Mouse (Mus musculus) hindbrain, embryonic 11.5 days (tissue): ENCODE results near the gene Slitrk2. TPM values are rescaled to one million over a fixed set of nuclear protein-coding genes. Genes with fewer than 3 reads are reported as not detected.

Experiments used
- ATAC-seq: fragments of 200-750 bp; cut with Nextera tagmentation; 2 replicates; pipeline ENCODE4 v1.8.0; 2017; ENCODE audit warnings: mild to moderate bottlenecking, moderate TSS enrichment, moderate library complexity; ENCODE audit not compliant: low FRiP score
- DNase-seq: peaks from one replicate; pipeline ENCODE4 v3.0.0-alpha.2; 2015; ENCODE audit warnings: low spot score
- H3K27ac ChIP-seq: fragments of 300-500 bp; sonication (generic); 2 replicates; pipeline ENCODE4 v1.5.1; 2014; ENCODE audit warnings: mild to moderate bottlenecking, low read depth, low read length
- H3K27me3 ChIP-seq: fragments of 300-500 bp; sonication (generic); 2 replicates; pipeline ENCODE4 v1.6.1; 2014; ENCODE audit warnings: mild to moderate bottlenecking, low read length, moderate library complexity, mixed read lengths; ENCODE audit not compliant: control insufficient read depth, insufficient read depth
- H3K36me3 ChIP-seq: fragments of 300-500 bp; sonication (generic); 2 replicates; pipeline ENCODE4 v1.6.1; 2014; ENCODE audit warnings: mild to moderate bottlenecking, low read length, moderate library complexity, mixed read lengths; ENCODE audit not compliant: control insufficient read depth, insufficient read depth
- H3K4me1 ChIP-seq: fragments of 300-500 bp; sonication (generic); replicated peaks from 2 replicates; pipeline ENCODE4 v1.6.1; 2014; ENCODE audit warnings: low read length, mixed read lengths; ENCODE audit not compliant: control insufficient read depth, insufficient read depth
- H3K4me2 ChIP-seq: fragments of 300-500 bp; sonication (generic); replicated peaks from 2 replicates; pipeline ENCODE4 v1.6.1; 2014; ENCODE audit warnings: mild to moderate bottlenecking, low read depth, low read length
- H3K4me3 ChIP-seq: fragments of 300-500 bp; sonication (generic); 2 replicates; pipeline ENCODE4 v1.5.1; 2014; ENCODE audit warnings: low read depth, low read length
- H3K9ac ChIP-seq: fragments of 300-500 bp; sonication (generic); 2 replicates; pipeline ENCODE4 v1.6.1; 2014; ENCODE audit warnings: low read depth, low read length
- H3K9me3 ChIP-seq: fragments of 300-500 bp; sonication (generic); 2 replicates; pipeline ENCODE4 v1.6.1; 2016; ENCODE audit warnings: low read length; ENCODE audit not compliant: control insufficient read depth
- WGBS: fragments of 180-500 bp; shearing (Covaris S2); extraction: QIAGEN DNeasy Blood & Tissue Kit; methylation state at CpG from one replicate; pipeline ENCODE4 v1.1.7; 2014; 5-methylcytosine and 5-hydroxymethylcytosine counted together
- polyA plus RNA-seq: library from polyadenylated mRNA; unstranded; fragments of >200 nt; fragmentation: Nextera tagmentation; extraction: Ambion mirVana; gene quantifications from 2 replicates; pipeline ENCODE4 v1.2.1, GENCODE M21; 2014

The Slitrk2 gene
- polyA plus RNA-seq: 3.3 and 4.3 TPM in 2 replicates

DNA sequence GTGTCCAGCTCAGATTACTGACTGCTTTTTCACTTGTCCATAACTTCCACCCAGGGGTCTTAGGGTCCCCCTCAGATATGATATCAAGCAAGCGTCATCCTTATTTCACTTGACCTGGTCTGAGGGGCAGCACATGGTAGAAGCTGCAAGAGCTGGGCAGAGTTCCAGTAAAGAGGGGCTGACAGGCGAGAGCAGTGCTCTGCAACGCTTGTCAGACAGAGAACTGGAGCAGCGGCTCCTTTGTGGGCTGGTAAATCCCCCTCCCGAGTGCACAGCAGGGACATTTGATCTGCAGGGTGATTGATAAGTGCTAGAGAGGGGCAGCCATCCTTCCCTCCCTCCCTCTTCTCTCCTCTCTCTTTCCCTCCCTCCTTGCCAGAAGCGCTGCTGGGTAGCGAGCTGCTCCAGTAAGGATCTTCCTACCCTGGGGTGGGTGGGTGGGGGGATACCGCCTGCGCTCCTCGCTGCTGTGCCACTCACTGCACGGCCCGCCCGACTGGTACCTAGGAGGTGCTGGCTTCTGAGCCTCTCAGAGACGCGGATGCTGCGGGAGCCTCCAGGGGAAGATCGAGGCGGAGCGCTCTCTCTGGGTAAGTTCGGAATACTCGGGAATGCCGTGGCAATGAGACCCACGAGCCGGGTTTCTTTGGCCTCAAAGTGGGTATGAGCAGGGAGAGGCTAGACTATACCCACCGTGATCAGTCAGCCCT lies at the start of gene Slitrk2:
Slitrk2 (plus strand) TSS at position 408 of the 710 bp plus-strand sequence.
- Histone ChIP-seq H3K4me1 (no peaks in the 10 kb centered on the region), H3K27ac (no peak within 1 kb of the TSS), H3K36me3 (no peaks in the 10 kb centered on the region), H3K27me3 (no peaks in the 10 kb centered on the region), H3K4me2 (peak within 1 kb of the TSS; percentile 55), H3K9me3 (no peaks in the 10 kb centered on the region), H3K4me3 (peak within 1 kb of the TSS; percentile 33), H3K9ac (0 out of 2 replicates have a peak within 1 kb of the TSS, but pooled peaks have one; percentile 11)
- peak; percentile 68 for ATAC-seq
- WGBS: 8% methylated on average over 23 of the region's 25 CpGs
- DNase-seq: peak; percentile 38

DNA sequence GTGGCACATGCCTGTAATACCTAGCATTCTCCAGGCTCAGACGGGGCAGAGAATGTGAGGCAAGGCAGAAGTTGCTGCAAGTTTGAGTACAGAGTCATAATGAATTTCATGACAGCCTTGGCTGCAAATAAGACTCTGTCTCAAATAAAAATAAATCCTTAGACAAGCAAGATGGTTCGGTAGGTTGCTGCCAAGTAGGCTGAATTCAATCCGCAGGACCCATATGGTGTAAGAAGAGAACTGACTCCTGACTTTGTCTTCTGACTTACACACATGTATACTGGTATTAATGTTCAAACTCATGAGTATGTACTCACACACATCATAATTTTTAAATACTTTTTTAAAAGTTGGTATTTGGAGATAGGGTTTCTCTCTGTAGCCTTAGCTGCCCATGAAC lies 43.6 kb upstream of the Slitrk2 start:
- no peak for DNase-seq
- H3K4me1 ChIP-seq: no peaks in the 10 kb centered on the region
- no peak overlapping the region for H3K4me3 ChIP-seq
- no peak overlapping the region for H3K4me2 ChIP-seq
- WGBS: 70% methylated on average over 3 of the region's 3 CpGs
- no peaks in the 10 kb centered on the region for H3K36me3 ChIP-seq
- no peaks in the 10 kb centered on the region for H3K9me3 ChIP-seq
- no peak overlapping the region for H3K9ac ChIP-seq
- H3K27me3 ChIP-seq: no peaks in the 10 kb centered on the region
- no peak for ATAC-seq
- H3K27ac ChIP-seq: no peak overlapping the region

DNA sequence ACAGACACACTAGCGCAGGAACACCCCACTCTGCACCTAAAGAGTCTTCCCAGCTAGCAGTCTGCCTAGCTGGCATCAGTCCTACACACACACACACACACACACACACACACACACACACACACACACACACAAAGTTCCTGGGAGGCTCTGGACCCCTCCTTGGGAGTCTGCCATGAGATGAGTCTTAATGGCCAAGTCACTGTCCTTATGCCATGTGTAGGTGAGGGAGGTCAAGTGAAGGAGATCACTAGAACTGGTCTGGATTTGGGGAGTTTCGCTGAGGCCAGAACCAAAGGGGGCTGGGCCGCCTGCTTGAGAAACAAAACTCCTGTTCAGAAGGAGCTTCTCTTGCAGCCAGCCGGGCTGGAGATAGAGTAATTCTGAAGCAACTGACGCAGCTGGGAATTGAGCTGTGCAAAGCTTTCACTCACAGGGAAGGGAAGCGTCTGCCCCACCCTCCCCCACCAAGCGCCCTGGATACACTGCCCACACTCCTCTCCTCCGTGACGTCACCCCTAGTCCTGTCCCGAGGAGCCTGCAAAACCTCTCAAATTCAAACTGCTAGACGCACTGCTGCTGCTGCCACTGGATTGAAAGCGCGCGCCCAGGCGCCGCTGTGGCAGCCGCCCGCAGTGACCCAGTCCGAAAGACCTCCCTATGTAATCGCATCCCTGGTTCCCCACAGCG lies 3.5 kb downstream of the Slitrk2 start:
- Histone ChIP-seq H3K4me2 (peak overlapping the region; percentile 43), H3K4me3 (peak overlapping the region; percentile 34), H3K27me3 (no peaks in the 10 kb centered on the region), H3K36me3 (no peaks in the 10 kb centered on the region), H3K27ac (no peak overlapping the region), H3K4me1 (no peaks in the 10 kb centered on the region), H3K9ac (peak overlapping the region; percentile 27; the same call in 1 of the 2 replicates), H3K9me3 (no peaks in the 10 kb centered on the region)
- DNase-seq: peak; percentile 61
- 12% methylated on average over 21 of the region's 21 CpGs for WGBS
- peak; percentile 90 for ATAC-seq

DNA sequence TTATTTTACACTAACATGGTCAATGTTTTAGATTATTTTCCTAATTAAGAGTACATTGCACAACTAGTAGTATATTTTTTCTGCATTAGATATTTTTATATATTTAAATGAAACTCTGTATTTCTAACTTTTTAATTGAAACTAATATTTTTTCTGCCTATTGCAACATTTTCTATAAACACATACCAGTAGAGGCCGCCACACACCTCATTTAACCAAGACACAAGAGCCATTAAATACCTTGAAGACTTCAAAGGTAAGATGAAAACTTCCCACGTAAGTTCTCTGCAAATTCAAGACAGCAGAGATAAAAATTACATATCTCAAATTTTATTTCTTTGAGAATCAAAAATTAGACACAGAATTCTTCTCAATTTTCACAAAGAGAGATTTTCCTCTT lies 8.2 kb downstream of the Slitrk2 start:
- DNase-seq: no peak
- 42% methylated on average over 2 of the region's 2 CpGs for WGBS

DNA sequence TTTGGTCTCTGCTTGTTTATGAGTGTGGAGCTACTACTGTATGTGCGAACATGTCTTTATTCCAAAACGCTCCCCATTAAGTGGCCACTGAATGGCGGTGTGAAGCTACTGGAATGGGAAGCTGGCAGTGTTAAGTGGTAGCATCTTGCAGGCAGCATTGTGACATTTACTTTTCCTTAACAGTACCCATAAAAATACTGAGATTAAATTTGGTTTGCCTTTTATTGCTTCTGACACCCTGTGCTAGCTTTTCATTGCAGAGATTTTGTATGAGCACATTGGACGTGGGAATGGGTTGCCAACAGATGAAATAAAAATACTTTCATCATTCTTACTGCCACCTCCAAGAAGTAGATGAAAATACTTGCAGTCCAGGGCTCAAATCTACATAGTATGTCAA lies 27.8 kb downstream of the Slitrk2 start:
- Histone ChIP-seq H3K36me3 (no peaks in the 10 kb centered on the region), H3K4me1 (no peaks in the 10 kb centered on the region), H3K9ac (no peak overlapping the region), H3K9me3 (no peaks in the 10 kb centered on the region), H3K4me2 (no peak overlapping the region), H3K27ac (no peak overlapping the region), H3K4me3 (no peak overlapping the region), H3K27me3 (no peaks in the 10 kb centered on the region)
- ATAC-seq (no peak), DNase-seq (no peak)
- WGBS: 95% methylated on average over 4 of the region's 4 CpGs

More for the DNA sequence above, 8.2 kb downstream of the Slitrk2 start:
- no peak for ATAC-seq
- Histone ChIP-seq H3K9me3 (no peaks in the 10 kb centered on the region), H3K27ac (no peak overlapping the region), H3K4me2 (no peak overlapping the region), H3K36me3 (no peaks in the 10 kb centered on the region), H3K4me3 (no peak overlapping the region), H3K9ac (no peak overlapping the region), H3K27me3 (no peaks in the 10 kb centered on the region), H3K4me1 (no peaks in the 10 kb centered on the region)

DNA sequence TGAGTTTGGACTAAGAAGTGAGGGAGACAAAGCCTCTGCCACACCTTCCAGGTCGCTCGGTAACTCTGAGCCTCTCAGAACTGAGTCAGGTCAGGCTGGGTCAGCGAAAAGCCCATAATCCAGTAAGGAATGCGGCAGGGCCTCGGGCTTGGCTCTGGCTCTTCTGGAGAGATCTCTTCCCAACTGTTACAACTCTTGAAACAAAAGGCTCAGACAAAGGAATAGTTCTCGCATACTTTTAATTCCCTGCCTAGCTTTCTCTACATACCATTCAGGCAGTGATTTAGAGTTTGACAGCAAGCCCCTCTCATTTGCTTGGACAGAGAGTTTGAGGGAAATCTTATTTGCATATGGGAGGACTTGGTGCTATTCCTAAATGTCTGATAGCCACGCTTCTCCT lies 29.5 kb downstream of the Slitrk2 start:
- DNase-seq: no peak
- Histone ChIP-seq H3K4me1 (no peaks in the 10 kb centered on the region), H3K4me2 (no peak overlapping the region), H3K9ac (no peak overlapping the region), H3K9me3 (no peaks in the 10 kb centered on the region), H3K27ac (no peak overlapping the region), H3K4me3 (no peak overlapping the region), H3K36me3 (no peaks in the 10 kb centered on the region), H3K27me3 (no peaks in the 10 kb centered on the region)
- WGBS: 29% methylated on average over 7 of the region's 7 CpGs
- ATAC-seq: no peak
